Mouse (Mus musculus) hindlimb bud, embryonic 11.5 days (tissue): ENCODE results near the gene Capn5.
"Not testable (repeated sequence)": the region's sequence is repeated elsewhere in the genome, so short reads cannot be mapped to it uniquely, and the experiment has no call there.

Experiments
- DNase-seq: peaks from one replicate; pipeline ENCODE4 v3.0.0-alpha.2; 2012; ENCODE audit warnings: low read depth, low spot score; ENCODE audit errors: extremely low spot score

Capn5 gene

DNA sequence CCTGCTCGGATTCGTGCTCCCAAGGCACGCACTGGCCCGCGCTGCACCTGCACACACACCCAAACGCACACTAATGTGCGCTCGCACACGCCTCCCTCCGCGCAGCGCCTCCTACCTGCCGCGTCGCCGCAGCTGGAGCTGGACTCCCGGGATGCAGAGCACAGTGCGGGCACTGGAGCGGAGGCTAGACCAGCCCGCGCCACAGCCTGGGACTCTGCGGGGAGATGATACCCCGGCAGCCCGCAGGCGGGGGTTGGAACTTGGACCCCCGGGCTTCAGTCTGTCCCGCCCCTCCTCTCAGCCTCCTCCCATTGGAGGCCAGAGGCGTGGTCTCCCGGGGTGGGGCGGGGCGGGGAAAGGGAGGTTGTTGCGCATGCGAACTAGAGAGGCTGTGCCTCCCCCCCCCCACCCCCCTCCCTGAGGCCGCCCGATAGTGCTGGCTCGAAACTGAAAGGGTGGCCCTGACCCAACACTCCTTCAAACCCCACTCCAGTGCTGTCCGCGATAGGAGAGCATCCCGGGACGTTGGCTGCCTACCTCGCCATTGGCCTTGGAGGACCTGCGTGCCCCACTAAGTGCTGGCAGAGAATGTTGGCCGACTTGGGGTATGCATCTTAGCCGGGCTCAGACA is at the start of gene Capn5:
Gene Capn5 (minus strand): TSS at position 346 of the 631 bp plus-strand sequence.
- DNase-seq = no peak

DNA sequence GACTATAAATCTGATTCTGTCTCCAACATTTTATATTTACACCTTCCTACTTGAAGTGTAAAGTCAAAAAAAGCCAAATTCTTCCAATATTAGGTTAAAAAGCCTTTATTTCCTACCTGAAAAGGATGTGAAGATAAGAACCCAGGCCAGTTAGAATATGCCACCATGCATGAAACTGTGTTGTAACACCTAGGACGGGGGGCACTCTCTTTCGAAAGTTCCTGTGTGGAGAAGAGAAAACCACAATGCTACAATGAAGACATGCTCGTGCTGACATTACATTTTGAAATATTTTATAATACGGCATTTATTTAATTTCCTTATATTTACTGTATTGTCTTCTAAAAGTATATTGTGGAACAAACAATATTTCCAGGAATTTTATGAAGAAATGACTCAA is 45.7 kb upstream of the Capn5 start:
- no peak for DNase-seq

DNA sequence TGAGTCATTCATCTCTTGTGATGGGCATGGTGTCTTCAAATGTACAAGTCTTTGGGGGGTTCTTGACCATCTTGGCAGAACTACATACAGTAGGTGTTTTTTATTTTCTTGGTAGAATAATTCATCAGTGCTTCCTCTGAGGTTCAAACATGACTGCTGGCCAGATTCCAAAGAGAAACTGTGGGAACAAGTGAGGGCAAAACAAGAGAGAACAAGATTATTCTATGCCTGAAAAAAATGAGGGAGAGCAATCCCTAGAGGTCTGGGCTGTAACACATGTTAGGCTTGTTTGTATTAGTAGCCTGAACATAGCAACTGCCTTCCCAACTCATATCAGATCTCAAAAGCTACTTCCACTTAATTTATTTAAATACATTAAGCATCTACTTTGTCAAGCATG is 38.6 kb upstream of the Capn5 start:
- no peak for DNase-seq

DNA sequence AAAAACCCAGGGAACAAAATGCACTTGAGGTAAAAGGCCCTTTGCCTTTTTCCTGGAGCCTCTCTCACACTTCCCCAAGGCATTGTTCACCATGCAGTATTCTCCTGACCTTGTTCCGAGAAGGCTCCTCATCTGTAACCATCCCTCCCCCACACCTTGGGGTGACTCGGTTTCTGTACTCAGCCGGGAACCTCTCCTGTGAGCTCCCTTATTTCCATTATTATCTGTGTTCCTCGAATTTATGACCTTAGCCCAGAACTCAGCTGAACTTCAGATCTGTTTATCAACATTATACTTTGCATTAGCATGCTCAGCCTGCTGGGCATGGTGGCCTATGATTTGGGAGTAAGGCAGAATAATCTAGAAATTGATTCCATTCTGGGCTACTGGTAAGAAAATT is 24.9 kb upstream of the Capn5 start:
- DNase-seq = no peak

DNA sequence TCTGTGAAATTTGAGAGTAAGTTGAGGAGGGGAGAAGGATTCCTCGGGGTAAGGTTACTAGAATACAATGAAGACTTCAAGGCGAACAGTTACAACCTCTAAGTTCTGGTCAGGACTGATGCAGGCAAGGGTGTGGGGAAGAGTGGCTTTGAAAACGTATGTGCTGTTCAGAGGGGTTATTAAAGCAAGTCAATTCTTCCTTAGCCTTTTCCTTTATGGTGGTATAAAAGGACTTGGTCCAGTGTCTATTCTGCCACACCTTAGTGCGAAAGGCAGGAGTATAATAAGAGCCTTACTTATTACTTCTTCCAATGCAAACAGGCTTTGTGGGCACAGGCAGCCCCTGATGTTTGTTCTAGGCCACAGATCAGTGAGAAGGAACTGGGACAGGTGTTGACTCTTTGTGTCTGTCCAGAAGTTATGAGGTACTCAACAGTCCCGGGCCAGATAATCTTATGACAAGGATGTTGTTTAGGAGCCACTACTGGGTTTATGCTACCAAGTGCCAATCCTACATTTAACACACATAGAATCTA is 23.5 kb upstream of the Capn5 start:
- DNase-seq = no peak

DNA sequence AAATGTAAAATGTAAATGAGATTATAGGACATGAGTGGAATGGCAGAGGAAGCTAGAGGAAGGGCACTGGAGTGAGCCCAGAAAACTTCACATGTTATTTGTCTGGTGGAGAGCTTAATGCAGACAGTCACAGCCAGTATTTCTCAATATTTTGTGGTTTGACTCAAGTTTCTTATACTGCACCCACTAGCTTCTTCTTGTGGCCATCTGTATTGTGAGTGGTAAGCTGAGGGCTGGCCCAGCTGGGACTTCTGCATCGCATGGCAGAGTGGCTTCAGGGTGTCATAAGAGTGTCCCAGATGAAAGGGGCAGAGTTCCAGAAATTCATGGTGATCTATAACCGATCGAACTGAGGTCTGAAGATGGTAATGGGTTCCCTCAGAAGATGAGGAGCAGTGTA is 22.3 kb upstream of the Capn5 start:
- DNase-seq = no peak

DNA sequence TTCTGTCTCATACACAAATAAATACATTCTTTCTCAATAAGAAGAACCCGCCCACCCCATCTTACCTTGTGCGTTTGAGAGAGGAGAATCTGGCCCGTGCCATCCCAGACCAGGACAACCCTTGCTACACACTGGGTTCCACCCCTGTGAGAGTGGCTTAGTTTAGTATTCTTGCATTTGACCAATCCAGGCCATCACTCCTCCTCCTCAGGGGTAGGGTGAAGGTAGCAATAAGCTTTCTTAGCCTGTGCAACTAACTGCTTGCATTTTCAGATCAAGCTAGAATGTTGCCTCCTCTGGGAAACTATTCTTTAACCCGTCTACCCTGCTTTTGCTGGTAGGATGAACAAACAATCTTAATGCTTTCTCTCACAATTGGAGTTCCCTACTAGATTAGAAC is 21.3 kb upstream of the Capn5 start, which contains the start of gene B3gnt6:
Gene B3gnt6 (minus strand): TSS at position 101 of the 400 bp plus-strand sequence.
- no peak for DNase-seq

DNA sequence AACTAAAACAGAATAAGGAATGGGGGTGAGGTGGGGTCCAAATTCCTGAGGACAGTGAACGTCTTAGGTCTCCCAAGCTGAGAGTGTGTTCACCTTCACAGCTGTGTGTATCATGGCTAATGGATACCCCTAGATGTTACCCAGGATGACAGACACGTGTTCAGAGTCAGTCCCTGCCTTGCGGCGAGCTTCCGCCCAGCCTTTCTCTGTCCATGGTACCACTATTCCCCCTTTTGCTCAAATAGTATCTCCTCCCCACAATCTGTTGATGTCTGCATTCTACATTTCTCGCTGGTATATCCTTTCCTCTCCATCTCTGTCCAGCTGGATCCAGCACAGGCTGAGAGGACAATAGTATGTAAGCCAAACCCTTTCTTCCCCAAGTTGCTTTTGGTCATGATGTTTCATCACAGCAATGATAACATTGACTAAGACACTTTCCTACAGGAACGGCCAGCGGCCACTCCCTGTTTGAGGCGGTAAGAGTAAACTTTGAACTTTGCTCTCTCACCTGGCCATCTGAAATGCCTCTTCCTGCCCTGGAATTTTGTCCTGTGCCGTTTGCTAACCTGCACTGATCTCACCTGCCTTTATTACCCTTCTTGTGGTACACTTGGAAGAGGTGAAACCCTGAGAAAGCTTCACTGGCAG is 17.2 kb upstream of the Capn5 start:
- no peak for DNase-seq

DNA sequence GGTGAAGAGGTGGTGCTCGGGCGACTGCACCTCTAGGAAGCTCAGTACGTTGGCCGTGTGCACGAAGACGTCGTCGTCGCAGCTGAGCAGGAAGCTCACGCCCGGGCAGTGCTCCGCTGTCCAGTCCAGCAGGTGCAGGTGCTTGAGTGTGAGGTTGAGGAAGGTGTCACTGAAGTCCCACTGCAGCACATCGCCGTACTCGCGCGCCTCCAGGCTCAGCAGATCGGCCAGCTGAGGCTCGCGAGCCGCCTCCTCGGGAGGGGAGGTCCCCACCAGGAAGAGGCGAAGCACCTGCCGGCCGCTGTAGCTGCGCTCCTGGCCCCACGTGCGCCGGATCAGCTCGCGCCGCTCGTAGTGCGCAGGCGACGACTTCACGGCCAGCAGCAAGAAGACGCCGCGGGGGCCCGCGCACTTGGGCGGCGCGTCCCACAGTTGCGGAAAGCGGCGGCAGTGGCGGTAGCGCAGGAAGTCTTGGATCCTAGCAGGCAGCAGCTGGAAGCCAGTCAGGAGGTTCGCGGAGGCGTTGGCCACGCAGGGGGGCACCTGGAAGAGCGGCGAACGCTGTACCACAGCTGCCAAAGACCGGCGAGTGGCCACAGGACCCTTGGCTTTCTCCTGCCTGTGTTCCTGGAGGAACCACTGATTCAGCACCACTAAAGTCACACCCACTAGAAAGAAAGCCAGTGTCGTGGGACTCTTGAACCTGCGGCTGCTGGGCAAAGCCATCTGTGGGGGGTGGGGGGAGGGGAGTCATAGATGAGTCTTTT is 16.1 kb upstream of the Capn5 start:
- no peak for DNase-seq

DNA sequence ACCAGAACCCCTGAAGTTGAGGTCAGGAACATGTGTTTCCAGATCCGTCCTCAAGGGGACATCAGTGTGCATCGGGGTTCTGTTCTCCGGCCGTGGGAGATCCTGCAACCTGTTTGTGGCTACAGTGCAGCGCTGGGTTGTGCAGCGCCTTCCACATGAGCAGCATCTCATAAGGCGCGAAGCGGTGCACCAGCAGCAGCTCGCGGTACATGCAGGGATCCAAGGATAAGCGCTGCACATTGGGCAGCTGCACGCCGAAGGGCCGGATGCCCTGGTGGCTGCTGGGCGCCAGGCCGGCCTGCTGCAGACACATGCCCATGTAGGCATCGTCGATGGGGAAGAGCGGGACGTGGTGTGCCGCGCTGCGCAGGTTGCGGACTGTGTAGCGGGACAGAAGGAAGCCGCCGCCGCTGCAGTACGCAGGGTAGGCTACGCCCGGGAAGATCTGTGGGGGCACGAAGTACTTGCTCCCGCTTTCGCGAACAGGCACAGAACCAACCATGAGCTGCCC is 15.5 kb upstream of the Capn5 start:
- no peak for DNase-seq

DNA sequence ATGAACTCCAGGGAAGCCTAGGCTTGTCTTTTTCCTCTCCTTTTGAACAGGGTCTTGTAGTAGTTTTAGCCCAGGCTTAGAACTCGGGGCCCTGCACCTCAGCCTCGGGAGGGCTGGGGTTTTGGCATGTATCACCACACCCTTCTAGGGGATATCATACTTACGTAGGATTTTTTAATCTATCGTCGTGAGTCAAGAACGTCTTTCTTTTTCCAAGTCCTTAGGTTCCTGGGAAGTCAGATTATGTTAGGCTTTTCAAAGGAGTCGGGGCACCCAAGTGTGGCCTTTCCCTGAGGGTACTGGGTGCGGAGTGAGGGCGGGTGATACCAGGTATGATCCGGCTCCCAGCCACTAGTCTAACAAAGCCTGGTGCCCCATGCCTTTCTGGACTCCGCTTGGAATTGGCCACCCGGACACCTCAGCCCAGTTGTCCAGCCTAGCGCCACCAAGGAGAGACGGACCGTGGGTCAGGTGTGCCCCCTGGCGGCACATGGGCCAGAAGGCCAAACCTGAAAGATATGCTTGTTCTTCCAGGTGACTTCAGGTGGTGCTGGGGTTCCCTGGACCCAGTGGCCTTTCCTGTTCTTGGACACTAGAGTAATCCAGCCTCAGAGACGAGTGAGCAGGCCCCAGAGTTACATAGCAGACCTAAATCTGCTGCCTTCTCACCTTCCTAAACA is 13.6 kb upstream of the Capn5 start:
- DNase-seq = no peak

DNA sequence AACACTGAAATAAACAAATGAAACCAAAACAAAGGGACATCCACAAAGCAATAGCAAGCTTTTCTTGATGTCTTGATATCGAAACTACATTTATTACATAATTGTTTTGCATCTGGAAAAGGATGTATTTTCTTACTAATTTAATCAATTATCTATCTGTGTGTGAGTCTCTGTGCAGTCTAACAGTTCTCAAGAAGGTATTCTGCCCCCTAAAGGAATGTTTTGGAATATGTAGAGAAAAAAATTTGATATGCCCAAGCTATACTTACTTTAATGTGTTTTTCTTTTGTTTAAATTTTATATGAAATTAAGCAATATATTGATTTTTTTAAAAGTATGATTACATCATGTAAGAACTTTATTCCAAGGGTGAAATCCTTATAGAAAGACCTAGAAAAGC is 12.5 kb upstream of the Capn5 start:
- no peak for DNase-seq

DNA sequence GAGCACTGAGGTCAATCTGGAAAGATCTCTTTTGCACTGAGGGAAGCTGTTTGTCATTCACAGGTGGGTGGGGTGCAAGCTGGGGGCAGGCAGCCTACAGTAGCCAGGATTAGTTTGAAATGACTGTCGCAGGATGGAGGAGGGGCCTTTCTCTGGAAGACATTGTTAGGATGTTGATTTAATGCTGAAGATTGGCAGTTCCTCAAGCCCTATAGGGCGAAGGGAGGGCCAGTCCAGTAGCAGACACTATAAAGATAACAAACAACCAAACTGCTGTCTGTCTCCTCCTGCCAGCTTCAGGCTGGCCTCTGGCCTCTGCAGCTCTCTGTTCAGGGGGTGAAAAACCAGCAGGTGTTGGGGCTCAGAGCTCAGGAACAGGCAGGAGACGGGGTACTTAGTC is 11.7 kb upstream of the Capn5 start:
- DNase-seq = no peak

DNA sequence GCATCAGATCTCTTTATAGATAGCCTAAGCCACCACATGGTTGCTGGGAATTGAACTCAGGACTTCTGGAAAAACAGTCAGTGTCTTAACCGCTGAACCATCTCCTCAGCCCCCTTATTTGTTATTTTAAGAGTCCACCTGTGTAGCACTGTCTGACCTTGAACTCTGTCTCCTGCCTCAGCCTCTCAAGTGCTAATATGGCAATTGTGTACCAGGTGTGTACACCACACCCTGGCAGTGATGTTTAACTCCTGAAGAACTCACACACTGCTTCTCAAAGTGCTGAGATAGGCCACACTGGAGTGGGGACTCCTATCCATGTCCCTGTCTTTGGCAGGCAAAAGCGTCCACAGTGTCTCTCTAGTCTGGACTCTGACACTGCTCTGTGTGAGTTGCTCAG is 10.6 kb upstream of the Capn5 start:
- DNase-seq = no peak

DNA sequence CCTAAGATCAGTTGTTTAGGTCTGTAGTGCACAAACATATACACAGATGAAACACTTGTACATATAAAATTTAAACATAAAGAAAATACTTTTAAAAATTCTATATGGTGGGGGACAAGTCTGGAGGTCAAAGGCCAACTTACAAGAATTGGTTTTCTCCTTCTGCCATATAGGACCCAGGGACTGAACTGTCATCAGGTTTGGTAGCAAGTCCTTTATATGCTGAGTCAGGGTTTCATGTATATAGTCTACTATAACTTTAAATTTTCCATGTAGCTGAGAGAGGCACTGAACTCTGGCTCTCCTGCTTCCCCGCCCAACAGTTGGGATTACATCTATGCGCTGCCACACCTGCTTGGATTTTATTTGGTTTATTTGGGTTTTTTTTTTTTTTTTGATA is 10.2 kb upstream of the Capn5 start:
- DNase-seq = no peak

DNA sequence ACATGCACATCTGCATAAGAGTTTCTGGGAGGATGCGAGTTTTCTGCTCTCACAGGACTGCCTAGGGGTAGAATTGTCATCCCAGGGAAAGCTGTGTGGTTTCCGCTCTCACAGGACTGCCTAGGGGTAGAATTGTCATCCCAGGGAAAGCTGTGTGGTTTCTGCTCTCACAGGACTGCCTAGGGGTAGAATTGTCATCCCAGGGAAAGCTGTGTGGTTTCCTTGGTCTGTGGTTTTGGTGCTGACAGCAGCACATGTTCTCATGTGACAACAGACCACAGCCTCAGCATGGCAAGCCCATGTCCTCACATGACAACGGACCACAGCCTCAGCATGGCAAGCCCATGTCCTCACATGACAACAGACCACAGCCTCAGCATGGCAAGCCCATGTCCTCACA is 9.3 kb upstream of the Capn5 start:
- DNase-seq = not testable (repeated sequence)

DNA sequence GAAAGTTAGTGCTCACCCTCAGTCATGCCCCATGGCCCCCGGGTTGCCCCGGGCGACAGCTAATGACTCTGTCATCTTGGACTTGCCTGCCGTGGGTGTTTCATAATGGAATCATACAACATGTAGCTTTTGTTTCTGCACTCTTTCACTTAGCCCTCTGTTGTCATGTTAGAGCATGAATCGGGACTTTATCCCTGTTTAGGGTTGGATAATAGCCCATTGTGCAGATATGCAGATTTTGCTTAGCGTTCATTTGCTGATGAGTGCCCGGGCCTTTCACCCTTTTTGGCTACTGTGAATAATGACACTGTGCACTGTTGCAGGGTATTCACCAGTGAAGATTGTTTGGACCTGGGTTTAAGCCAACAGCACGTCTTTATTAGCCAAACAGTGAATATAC is 8.6 kb upstream of the Capn5 start:
- no peak for DNase-seq

DNA sequence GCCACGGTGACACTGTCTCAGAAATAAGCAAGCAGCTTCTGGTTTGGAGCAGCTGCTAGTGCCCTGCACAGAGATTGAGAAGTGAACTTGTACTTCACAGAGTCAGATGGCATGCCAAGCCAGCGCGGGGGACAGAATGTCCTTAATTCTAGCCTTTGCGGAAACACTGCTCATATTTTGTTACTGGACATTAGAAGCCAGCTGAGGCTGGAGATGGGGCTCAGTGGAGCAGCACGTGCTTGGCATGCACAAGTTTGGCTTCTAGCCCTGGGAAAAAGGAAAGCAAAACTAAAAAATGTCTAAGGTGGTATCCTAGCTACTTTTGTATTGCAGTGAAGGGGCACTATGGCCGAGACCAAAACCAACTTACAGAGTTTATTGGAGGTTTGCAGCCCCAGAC is 7.3 kb upstream of the Capn5 start:
- DNase-seq = no peak

DNA sequence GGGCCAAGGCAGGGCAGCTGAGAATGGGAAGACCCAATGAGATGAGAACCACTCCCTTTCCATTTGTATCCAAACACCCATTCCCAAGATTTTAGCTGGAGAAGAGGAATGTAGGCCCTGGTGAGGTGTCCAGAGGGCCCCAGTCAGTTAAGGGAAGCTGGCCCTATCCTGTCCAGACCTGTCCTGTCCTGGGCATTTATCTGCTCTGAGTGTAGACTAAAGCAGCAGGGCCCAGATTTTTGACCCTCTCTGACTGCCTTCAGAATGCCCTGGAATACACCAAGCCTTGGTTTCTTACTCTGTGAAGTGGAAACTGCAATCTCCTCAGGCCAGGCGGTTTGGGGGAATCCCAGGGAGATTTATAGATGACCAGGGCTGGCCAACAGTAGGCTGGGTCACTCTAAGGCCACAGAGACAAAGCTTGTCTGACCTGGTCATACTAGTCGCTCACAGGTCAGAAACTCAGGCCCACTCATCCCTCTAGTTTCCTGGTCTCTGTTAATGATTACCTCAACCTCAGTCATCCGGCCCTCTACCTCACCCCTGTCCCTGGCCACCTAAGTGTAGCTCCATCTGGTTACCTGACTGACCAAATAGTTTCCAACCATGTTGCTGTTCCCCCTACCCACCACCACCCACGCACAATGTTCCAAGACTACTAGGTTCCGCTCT is 622 bp upstream of the Capn5 start:
- no peak for DNase-seq

DNA sequence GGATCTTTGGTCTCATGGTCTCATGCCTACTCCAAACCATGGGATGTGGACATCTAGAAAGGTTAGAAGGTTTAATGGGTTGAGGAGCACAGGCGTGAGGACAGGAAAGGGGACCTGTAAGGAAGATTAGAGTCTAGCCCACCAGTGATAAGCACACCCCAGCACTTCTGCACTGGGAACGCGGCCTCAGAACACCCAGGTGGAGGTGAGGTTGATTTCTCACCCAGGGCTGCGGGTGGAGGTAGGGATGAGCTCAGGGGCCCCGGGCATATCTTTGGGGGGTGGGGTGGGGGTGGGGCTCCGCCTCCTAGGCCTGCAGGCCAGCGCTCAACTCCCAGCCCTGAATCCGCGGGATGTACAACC is 527 bp downstream of the Capn5 start:
- DNase-seq = no peak

DNA sequence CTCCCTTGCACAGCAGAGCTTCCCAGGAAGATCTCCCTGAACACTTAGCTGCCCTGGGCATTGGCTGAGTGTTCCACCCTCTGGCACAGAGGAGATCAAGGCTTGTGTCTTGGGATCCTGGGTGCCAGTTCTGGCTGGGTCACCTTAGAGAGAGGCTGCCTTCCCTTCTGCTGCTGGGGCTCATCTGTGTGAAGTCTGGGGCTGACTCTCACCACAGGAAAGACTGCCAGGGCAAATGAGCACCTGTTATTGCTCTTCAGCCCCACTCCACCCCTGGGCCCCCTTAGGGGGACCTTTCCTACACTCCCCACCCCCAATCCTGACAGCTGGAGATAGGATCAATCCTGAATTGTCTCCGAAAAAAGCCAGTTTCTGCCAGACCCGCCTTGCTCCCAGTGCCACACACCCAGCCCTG is 996 bp downstream of the Capn5 start:
- no peak for DNase-seq
